Mouse (Mus musculus) gastrocnemius, adult 2 months (tissue): ENCODE data around the gene Hoxb4. TPM values are rescaled to one million over a fixed set of nuclear protein-coding genes. Genes with fewer than 3 reads are reported as not detected.

ENCODE experiments used
- DNase-seq: peaks from one replicate; pipeline ENCODE4 v3.0.0; 2022
- H3K27ac ChIP-seq: fragments of 200-600 bp; 2 replicates; pipeline ENCODE4 v1.8.1; 2022; ENCODE audit warnings: mild to moderate bottlenecking
- H3K4me3 ChIP-seq: fragments of 200-600 bp; 2 replicates; pipeline ENCODE4 v1.8.1; 2022; ENCODE audit warnings: mild to moderate bottlenecking, moderate library complexity
- CTCF ChIP-seq: fragments of 200-600 bp; IDR thresholded peaks from 2 replicates; pipeline ENCODE4 v1.8.1; 2022; ENCODE audit warnings: antibody characterized with exemption, mild to moderate bottlenecking, moderate library complexity
- intact Hi-C: fragments of 180-260 bp; cut with DNase I; formaldehyde crosslinking; loops from one replicate; pipeline ENCODE4 v1.15.1; 2025
- total RNA-seq, 2 experiments: library from RNA; stranded (reverse); gene quantifications; 2 replicates each; pipeline ENCODE4 v1.2.3; 2021

The Hoxb4 gene
- total RNA-seq, 2 experiments from 2014 or later = 0.31 to 0.38 TPM

DNA sequence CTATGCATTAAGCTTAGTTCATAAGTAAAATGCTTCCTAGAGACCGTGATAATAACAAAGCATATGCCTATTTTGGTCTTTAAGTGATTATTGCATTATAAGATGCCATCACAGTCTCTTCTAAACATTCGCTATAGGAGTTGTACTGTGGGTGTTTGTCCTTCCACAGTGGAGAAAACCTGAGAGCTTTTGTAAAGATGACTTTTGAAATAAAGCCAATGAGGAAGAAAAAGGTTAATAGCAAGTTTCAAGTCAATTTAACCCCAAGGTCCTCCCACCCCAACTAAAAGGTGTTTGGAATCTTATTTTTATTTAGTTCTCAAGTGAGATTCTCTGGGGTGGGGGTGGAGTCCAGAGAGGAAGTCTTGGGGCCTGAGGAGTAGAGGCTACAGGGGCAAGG is 4.9 kb upstream of the Hoxb4 start:
- DNase-seq = no peak
- intact Hi-C loops = loop anchor here (5.0 kb wide), 1 partner anchor 39 kb away; the partner anchor contains the start of gene Hoxb2

DNA sequence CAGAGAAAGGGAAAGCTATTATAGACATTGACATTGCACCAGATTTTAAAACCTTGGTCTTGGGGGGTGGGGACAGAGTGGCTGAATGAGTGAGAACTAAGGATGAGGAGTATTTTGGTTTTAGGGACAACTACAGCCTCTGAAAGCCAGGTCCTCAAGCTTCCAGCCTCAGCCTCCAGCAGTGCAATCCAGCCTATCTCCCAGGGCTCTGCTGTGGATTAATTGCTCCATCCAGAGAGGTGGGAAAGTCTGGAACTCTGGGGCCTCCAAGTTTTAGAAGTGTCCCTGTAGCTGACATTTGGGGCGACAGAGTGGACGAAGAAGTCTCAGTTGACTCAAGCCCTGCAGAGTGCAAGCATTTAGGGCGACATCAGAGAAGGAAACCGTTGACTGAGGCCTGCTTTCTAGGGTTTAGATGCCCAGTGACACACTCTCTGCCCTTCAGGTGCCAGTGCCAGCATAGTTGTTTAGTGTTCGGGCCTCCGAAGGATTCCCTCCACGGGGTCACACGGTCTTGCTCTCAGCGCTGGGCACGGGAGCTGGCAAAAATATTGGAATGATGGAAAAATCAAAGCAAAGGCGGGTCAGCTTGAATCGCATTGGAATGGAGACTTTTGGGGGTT is 4.2 kb upstream of the Hoxb4 start:
- Histone ChIP-seq H3K27ac (peak overlapping the region; percentile 73), H3K4me3 (peak overlapping the region; percentile 65)
- TF ChIP-seq CTCF = no peak
- DNase-seq = no peak
- intact Hi-C loops = loop anchor here (5.0 kb wide), 1 partner anchor 38 kb away; the partner anchor contains the start of gene Hoxb2

More for the DNA sequence above, 4.9 kb upstream of the Hoxb4 start:
- Histone ChIP-seq H3K4me3 (no peak overlapping the region), H3K27ac (no peak overlapping the region)
- TF ChIP-seq CTCF = no peak

DNA sequence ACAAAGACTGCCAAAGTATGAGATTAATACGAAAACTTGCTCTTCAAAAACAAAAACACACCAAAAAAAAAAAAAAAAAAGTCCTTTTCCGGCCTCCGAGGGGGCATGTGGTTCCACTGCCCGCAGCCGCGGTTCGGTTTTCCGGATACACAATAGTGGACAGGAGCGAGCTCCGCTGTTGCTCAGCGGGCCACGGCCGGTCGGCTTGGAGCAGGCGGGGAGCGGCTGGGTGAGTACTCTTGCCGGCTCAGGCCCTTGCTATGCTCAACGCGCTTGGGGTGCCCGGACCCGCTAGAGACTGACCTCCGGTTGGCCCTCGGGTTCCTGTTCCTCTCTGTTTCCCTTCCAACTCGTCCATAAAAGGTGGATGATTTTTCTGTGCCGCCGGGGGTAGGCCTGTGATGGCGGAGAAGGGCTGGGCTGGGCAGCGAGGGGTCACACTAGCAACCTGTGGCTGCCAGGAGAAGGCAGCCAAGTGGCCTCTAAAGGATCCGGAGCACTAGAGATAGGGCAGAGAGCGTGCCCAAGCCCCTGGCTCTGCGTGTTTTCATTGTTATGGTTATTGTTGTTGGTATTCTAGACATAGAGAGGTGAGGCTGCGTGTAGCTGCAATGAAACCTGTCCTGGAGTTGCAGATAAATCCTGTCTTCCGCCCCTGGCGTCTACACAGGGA is 3.3 kb upstream of the Hoxb4 start:
- Histone ChIP-seq H3K27ac (peak overlapping the region; percentile 73), H3K4me3 (peak overlapping the region; percentile 65)
- no peak for TF ChIP-seq CTCF
- DNase-seq = no peak
- intact Hi-C loops = loop anchor here (5.0 kb wide), 1 partner anchor 37 kb away; the partner anchor contains the start of gene Hoxb2

DNA sequence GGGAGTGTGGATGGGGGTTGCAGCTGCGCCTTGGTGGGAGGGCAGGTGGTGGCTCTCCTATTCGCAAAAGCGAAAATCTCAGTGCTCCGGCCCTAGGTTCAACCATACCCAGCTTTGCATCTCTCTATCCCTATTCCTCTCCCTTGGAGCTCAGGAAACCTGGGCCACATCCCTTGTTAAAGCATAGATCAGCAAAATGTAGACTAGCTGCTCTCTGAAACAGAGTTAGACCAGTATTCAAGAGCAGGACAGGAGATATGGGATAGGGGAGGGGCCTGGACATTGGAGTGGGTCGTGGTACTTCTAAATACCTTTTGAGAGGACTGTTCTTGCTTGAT is 2.8 kb upstream of the Hoxb4 start:
- peak overlapping the region; percentile 65 for H3K4me3 ChIP-seq
- TF ChIP-seq CTCF = no peak
- intact Hi-C loops = no loop called here

DNA sequence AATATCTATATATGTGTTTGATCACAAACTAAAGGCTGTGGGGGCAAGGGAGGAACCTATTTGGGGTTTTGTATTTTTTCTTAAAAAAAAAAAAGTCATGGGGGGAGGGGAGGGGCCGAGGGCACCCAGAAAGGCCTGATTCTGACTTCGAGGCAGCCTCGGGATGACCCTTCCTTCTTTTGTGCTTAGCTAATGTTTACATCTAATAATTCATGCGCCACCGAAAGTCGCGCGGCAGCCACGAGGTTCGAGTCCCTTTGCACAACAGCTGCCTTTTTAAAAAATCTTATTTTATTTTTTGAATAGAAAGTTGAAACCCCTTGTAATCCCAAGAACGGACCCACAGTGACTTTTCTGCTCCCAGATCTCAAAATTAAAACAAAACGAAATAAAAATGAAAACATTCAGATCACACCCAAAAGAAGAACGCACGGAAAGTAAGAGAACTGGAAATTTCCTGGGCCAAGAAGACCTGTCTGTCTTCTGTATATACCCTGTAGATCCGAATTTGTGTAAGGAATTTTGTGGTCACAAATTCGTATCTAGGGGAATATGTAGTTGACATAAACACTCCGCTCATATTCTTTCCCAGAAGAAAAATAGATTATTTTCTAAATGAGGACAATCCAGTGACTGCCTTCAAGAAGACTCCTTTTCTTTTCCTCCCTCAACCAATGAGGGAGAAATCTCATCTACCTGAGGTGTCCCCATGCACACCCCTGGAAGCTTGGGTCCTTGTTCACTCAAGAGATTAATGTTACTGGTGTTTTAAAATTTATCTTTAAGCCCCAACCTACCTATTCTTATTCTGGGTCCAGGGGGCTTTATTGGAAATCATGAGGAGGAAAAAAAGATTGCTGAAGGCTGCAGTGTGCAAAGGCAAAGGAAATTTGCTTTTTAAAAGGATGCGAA is 1.1 kb upstream of the Hoxb4 start:
- no peak for TF ChIP-seq CTCF
- no peak for DNase-seq
- H3K4me3 ChIP-seq = no peak overlapping the region
- intact Hi-C loops = no loop called here
- no peak overlapping the region for H3K27ac ChIP-seq

More for the DNA sequence above, 2.8 kb upstream of the Hoxb4 start:
- no peak for DNase-seq
- peak overlapping the region; percentile 73 for H3K27ac ChIP-seq

DNA sequence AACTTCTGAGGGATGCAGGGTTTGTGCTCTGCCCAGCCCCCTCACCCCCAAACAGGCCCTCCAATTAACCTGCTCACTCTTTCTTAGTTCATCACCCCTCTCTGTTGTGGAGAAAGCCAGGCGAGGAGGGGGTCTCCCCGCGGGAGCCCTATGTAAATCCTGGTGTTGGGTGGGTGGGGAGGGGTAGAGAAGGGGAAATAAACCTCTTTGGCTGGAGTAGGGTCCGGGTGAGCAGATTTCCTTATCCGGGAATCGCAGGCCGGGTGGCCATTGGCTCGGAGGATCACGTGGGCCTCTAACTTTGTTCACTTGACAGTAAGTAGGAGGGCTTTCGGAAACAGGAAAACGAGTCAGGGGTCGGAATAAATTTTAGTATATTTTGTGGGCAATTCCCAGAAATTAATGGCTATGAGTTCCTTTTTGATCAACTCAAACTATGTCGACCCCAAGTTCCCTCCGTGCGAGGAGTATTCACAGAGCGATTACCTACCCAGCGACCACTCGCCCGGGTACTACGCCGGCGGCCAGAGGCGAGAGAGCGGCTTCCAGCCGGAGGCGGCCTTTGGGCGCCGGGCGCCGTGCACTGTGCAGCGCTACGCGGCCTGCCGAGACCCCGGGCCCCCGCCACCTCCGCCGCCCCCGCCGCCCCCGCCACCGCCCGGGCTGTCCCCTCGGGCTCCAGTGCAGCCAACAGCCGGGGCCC is 452 bp downstream of the Hoxb4 start:
- Histone ChIP-seq H3K27ac (peak overlapping the region; percentile 78), H3K4me3 (peak overlapping the region; percentile 75)
- no peak for TF ChIP-seq CTCF
- intact Hi-C loops = no loop called here
- DNase-seq = peak; percentile 50

DNA sequence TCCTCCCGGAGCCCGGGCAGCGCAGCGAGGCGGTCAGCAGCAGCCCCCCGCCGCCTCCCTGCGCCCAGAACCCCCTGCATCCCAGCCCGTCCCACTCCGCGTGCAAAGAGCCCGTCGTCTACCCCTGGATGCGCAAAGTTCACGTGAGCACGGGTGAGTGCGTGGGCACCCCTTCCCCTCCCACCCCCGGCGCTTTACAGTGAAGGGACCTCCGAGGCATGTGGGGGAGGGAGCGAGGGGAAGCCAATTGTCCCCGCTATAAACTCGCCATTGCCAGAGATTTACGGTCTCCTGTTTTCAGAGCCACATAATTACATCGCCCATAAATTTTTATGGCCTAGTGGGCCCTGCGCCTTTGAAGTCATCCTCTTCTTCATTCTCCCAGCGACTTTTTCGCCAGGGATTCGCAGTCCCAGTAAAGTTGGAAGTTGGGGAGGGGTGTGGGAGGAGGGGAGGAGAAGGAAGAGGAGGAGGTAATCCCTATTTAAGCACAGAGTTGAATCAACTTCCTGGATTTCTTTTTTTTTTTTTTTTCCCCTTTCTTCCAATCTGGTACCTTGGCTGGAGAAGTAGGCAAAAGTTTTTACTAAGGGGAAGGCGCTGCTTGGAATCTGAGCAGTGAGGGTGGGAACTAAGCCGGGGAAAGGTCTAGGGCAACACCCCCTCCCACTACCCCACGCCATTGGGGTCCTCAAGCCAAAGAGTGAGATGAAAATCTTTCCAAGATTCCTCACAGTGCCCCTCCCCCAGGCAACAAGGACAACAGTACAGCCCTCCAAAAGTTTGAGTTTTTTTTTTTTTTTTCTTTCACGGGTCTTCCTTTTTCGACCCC is 1.2 kb downstream of the Hoxb4 start:
- Histone ChIP-seq H3K4me3 (peak overlapping the region; percentile 75), H3K27ac (peak overlapping the region; percentile 78)
- DNase-seq = no peak
- intact Hi-C loops = no loop called here
- no peak for TF ChIP-seq CTCF

DNA sequence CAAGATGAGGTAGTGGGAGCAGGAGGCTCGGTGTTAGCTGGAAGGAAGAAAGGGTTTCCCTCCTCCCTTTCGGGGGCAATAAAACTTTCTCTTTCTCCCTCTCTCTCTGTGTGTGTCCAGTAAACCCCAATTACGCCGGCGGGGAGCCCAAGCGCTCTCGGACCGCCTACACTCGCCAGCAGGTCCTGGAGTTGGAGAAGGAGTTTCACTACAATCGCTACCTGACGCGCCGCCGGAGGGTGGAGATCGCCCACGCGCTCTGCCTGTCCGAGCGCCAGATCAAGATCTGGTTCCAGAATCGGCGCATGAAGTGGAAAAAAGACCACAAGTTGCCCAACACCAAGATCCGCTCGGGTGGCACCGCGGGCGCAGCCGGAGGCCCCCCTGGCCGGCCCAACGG is 1.8 kb downstream of the Hoxb4 start:
- no peak for TF ChIP-seq CTCF
- no peak for DNase-seq
- intact Hi-C loops = no loop called here
- peak overlapping the region; percentile 75 for H3K4me3 ChIP-seq
- H3K27ac ChIP-seq = peak overlapping the region; percentile 38; the same call in 1 of the 2 replicates

DNA sequence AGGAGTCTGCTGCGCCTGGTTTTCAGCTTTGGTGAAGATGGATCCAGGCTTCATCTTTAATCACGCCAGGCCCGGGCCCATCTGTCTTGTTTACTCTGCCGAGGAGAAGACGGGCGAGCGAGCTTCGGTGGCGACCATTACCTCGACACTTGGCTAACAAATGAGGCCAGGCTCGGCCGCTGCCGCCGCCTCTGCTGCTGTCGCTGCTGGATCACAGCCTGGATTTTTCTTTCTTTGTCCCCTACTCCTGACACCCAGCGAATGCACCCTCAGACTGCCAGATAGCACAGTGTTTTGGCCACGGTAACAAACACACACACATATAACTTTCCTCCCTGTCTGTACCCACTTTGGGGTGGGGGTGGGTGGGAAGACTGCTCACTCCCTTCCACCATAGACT is 2.6 kb downstream of the Hoxb4 start:
- no peak overlapping the region for H3K27ac ChIP-seq
- no peak for TF ChIP-seq CTCF
- DNase-seq = no peak
- intact Hi-C loops = no loop called here
- H3K4me3 ChIP-seq = no peak overlapping the region

DNA sequence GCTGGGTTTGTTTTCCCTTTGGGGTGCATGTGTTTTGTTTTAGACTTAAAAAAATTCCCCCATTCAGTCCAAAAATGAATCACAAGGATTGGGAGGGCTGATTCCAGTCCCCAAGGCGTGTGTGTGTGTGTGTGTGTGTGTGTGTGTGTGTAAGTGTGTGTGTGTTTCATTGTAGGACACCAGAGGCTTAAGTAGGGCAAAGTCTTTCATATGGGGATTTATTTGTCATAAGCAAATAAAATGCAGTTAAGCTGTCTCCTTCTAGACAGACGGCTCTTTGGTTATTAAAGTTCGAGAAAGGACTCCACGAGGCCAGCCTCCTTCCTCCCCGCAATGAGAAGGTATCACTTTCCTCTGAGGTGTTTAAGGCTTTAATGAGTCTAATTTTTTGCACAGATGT is 3.8 kb downstream of the Hoxb4 start:
- DNase-seq = no peak
- intact Hi-C loops = no loop called here
- TF ChIP-seq CTCF = no peak
- Histone ChIP-seq H3K4me3 (no peak overlapping the region), H3K27ac (no peak overlapping the region)

DNA sequence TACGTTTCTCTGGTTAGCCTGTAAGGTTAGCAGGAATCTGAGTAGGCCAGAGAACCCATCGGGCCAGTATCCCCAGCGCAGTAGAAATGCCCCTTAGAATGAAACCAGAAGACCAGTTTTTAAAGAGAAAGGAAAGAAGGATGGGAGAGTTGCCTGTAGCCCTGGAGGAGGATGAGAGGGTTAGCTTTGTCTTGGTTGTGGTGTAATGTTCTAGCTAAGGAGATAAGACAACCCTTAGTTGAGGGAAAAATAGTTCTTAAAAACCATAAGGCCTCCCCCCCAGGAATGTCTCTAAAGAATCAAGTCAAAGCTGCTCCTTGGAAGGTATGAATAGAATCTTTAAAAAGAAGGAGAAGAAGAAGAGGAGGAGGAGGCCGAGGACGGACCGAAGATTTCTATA is 4.7 kb downstream of the Hoxb4 start:
- Histone ChIP-seq H3K27ac (no peak overlapping the region), H3K4me3 (no peak overlapping the region)
- intact Hi-C loops = no loop called here
- TF ChIP-seq CTCF = no peak
- DNase-seq = no peak
